11 mouse cellular contexts compared by ENCODE assay signal in the genomic region with DNA sequence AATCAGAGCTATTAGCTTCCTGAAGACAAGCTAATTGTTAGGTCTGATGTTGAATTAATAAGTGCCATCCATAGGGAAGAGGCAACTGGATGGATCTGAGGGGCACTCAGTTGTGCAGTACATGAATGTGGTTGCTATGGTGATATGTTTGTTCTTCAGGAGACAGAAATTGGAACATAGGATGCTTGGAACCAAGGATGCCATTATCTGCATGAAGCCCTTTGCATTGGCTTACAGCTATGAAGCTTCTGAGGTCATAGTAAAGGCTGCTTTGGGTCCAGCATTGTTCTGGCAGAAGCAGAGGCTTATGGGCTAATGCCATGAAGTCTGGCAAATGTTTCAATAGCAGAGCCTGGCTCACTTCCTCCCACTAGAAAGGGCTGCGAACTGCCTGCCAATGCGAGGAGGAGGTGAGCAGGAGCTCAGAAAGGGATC.
DNase-seq lines count a peak whose midpoint lies in the region; ATAC-seq lines count a peak whose summit lies in the region.
"Had no signal": no experiment of that assay in that cellular context is flagged by ENCODE, and none has a peak within 500 bp of the region (broad histone marks: within the 10 kb centered on the region; RNA-seq: fewer than 3 reads in every experiment).

No protein-coding gene starts in this region.

- H3K27me3 ChIP-seq in hindbrain, embryonic 15.5 days, result no peaks in the 10 kb centered on the region
- H3K27me3 ChIP-seq in neural tube, embryonic 13.5 days, result no peaks in the 10 kb centered on the region
- no peaks in the 10 kb centered on the region; the same call in 1 of the 2 replicates for H3K27me3 ChIP-seq in liver, embryonic 12.5 days (replicated peaks)

- DNase-seq in heart, adult 18-20 months, result peak; percentile 8 to 32
- DNase-seq in heart, postnatal 4 days, result no peak
- DNase-seq in cerebellum, adult 11 months, result peak; percentile 29
- no peak for DNase-seq in testis, postnatal 14 days (ENCODE audit: low spot score)
- DNase-seq: B cell, adult 2 months had no signal

- 74% methylated on average over 2 of the region's 2 CpGs for WGBS in hindbrain, embryonic 15.5 days
- 93% methylated on average over 2 of the region's 2 CpGs for WGBS in neural tube, embryonic 13.5 days
- 25% methylated on average over 2 of the region's 2 CpGs for WGBS in liver, embryonic 12.5 days (ENCODE audit: insufficient replicate concordance)

- H3K36me3 ChIP-seq in hindbrain, embryonic 15.5 days, result no peaks in the 10 kb centered on the region
- no peaks in the 10 kb centered on the region for H3K36me3 ChIP-seq in neural tube, embryonic 13.5 days
- H3K36me3 ChIP-seq in liver, embryonic 12.5 days, result no peaks in the 10 kb centered on the region

- no peak overlapping the region for H3K4me2 ChIP-seq in hindbrain, embryonic 15.5 days
- H3K4me2 ChIP-seq in neural tube, embryonic 13.5 days, result no peak overlapping the region
- H3K4me2 ChIP-seq in liver, embryonic 12.5 days, result no peak overlapping the region

- H3K9me3 ChIP-seq in hindbrain, embryonic 15.5 days, result no peaks in the 10 kb centered on the region
- no peaks in the 10 kb centered on the region for H3K9me3 ChIP-seq in neural tube, embryonic 13.5 days
- H3K9me3 ChIP-seq in liver, embryonic 12.5 days (replicated peaks), result no peaks in the 10 kb centered on the region

- H3K4me1 ChIP-seq in hindbrain, embryonic 15.5 days (replicated peaks), result peaks cover 22% of the 10 kb centered on the region
- peaks cover 27% of the 10 kb centered on the region for H3K4me1 ChIP-seq in neural tube, embryonic 13.5 days (replicated peaks)
- H3K4me1 ChIP-seq in liver, embryonic 12.5 days, result no peaks in the 10 kb centered on the region

- ATAC-seq in hindbrain, embryonic 15.5 days (ENCODE audit: low FRiP score, low read depth), result peak; percentile 68
- ATAC-seq in neural tube, embryonic 13.5 days (ENCODE audit: low read depth), result peak; percentile 73
- ATAC-seq in liver, embryonic 12.5 days, result no peak
- no peak for ATAC-seq in granulocyte monocyte progenitor cell, adult 5-6 weeks (replicated peaks; ENCODE audit: poor library complexity, severe bottlenecking)
- ATAC-seq: Patski had no signal

- no peak overlapping the region for H3K9ac ChIP-seq in hindbrain, embryonic 15.5 days
- no peak overlapping the region for H3K9ac ChIP-seq in neural tube, embryonic 13.5 days
- H3K9ac ChIP-seq in liver, embryonic 12.5 days, result no peak overlapping the region

- no peak overlapping the region for H3K4me3 ChIP-seq in hindbrain, embryonic 15.5 days
- no peak overlapping the region for H3K4me3 ChIP-seq in neural tube, embryonic 13.5 days
- no peak overlapping the region for H3K4me3 ChIP-seq in liver, embryonic 12.5 days
- H3K4me3 ChIP-seq: heart, adult 2 months had no signal

- H3K27ac ChIP-seq in hindbrain, embryonic 15.5 days (replicated peaks), result peak overlapping the region; percentile 59
- peak overlapping the region; percentile 30 for H3K27ac ChIP-seq in neural tube, embryonic 13.5 days (replicated peaks)
- H3K27ac ChIP-seq in liver, embryonic 12.5 days, result no peak overlapping the region
- H3K27ac ChIP-seq: heart, adult 2 months had no signal

Comparison
In these comparisons a context has a peak if more than half of its experiments do, and no peak if none do; other contexts are left out.
1. DNase-seq: peak in heart, adult 18-20 months (2 of 2) and cerebellum, adult 11 months (single experiment); none in heart, postnatal 4 days (single experiment) and testis, postnatal 14 days (single experiment).
2. ATAC-seq: peak in hindbrain, embryonic 15.5 days (single experiment) and neural tube, embryonic 13.5 days (single experiment); none in liver, embryonic 12.5 days (single experiment) and granulocyte monocyte progenitor cell, adult 5-6 weeks (single experiment).